Mouse (Mus musculus): ENCODE measurements at regions not wholly inside any gene's neighbourhood (a gene's known extent, or its start where the extent isn't known, plus 50 kb on each side); places are given as distances from the start of the nearest gene placed in this dataset.
"Not testable (repeated sequence)": the region's sequence is repeated elsewhere in the genome, so short reads cannot be mapped to it uniquely, and the experiment has no call there.

GRCm38 (mm10) chr5:129294861-129295542 lies 198.5 kb downstream of the Adgrd1 start:
- not testable (repeated sequence) for H3K27ac ChIP-seq; ATAC-seq (replicated peaks; ENCODE audit: insufficient number of reproducible peaks, insufficient read depth, low FRiP score, low read depth); H3K4me1 ChIP-seq (replicated peaks); H3K9me3 ChIP-seq (replicated peaks); H3K4me3 ChIP-seq; H3K4me2 ChIP-seq; H3K27me3 ChIP-seq; H3K9ac ChIP-seq; H3K36me3 ChIP-seq
- WGBS, result 46% methylated on average over 8 of the region's 8 CpGs

- H3K36me3 ChIP-seq, result no peaks in the 10 kb centered on the region
- 34% methylated on average over 11 of the region's 11 CpGs for WGBS
- ATAC-seq (replicated peaks; ENCODE audit: insufficient number of reproducible peaks, insufficient read depth, low FRiP score, low read depth), result no peak
- H3K4me2 ChIP-seq, result no peak overlapping the region
- H3K27me3 ChIP-seq, result 0 out of 2 replicates have a peak, but pooled peaks cover 2% of the 10 kb centered on the region
- no peaks in the 10 kb centered on the region for H3K4me1 ChIP-seq (replicated peaks)
- H3K9me3 ChIP-seq (replicated peaks), result no peaks in the 10 kb centered on the region
- no peak overlapping the region for H3K9ac ChIP-seq
- no peak overlapping the region for H3K4me3 ChIP-seq
- no peak overlapping the region for H3K27ac ChIP-seq
Measured at GRCm38 (mm10) chr5:129297657-129298349, 201.3 kb downstream of the Adgrd1 start.

- no peak overlapping the region for H3K9ac ChIP-seq
- no peaks in the 10 kb centered on the region for H3K9me3 ChIP-seq (replicated peaks)
- ATAC-seq (replicated peaks; ENCODE audit: insufficient number of reproducible peaks, insufficient read depth, low FRiP score, low read depth), result no peak; the same call in 1 of the 2 replicates
- H3K36me3 ChIP-seq, result no peaks in the 10 kb centered on the region
- H3K27ac ChIP-seq, result no peak overlapping the region
- no peak overlapping the region for H3K4me3 ChIP-seq
- H3K4me1 ChIP-seq (replicated peaks), result no peaks in the 10 kb centered on the region
- H3K4me2 ChIP-seq, result no peak overlapping the region
- H3K27me3 ChIP-seq, result 0 out of 2 replicates have a peak, but pooled peaks cover 2% of the 10 kb centered on the region
- WGBS, result 15% methylated on average over 11 of the region's 11 CpGs
Measured at GRCm38 (mm10) chr5:129298646-129299455, 202.2 kb upstream of the Sfswap start.

- Histone ChIP-seq H3K4me1 (replicated peaks) (no peaks in the 10 kb centered on the region), H3K27me3 (0 out of 2 replicates have a peak, but pooled peaks cover 2% of the 10 kb centered on the region), H3K4me3 (no peak overlapping the region), H3K4me2 (no peak overlapping the region), H3K9ac (no peak overlapping the region), H3K9me3 (replicated peaks) (no peaks in the 10 kb centered on the region), H3K27ac (no peak overlapping the region), H3K36me3 (no peaks in the 10 kb centered on the region)
- 0 out of 2 replicates have a peak, but pooled peaks have one; percentile 36 for ATAC-seq (replicated peaks; ENCODE audit: insufficient number of reproducible peaks, insufficient read depth, low FRiP score, low read depth)
- WGBS, result 33% methylated on average over 2 of the region's 2 CpGs
Measured at GRCm38 (mm10) chr5:129299456-129299765, 201.6 kb upstream of the Sfswap start.

GRCm38 (mm10) chr5:129300423-129300822 lies 200.6 kb upstream of the Sfswap start:
- H3K4me2 ChIP-seq, result no peak overlapping the region
- H3K27me3 ChIP-seq, result 0 out of 2 replicates have a peak, but pooled peaks cover 2% of the 10 kb centered on the region
- ATAC-seq (replicated peaks; ENCODE audit: insufficient number of reproducible peaks, insufficient read depth, low FRiP score, low read depth), result no peak
- no peak overlapping the region for H3K9ac ChIP-seq
- H3K9me3 ChIP-seq (replicated peaks), result no peaks in the 10 kb centered on the region
- WGBS, result 84% methylated on average over 6 of the region's 6 CpGs
- no peak overlapping the region for H3K27ac ChIP-seq
- no peaks in the 10 kb centered on the region for H3K36me3 ChIP-seq
- no peak overlapping the region for H3K4me3 ChIP-seq
- H3K4me1 ChIP-seq (replicated peaks), result no peaks in the 10 kb centered on the region

GRCm38 (mm10) chr5:129315626-129316025 lies 185.4 kb upstream of the Sfswap start:
- no peaks in the 10 kb centered on the region for H3K27me3 ChIP-seq
- no peaks in the 10 kb centered on the region for H3K9me3 ChIP-seq (replicated peaks)
- H3K27ac ChIP-seq, result no peak overlapping the region
- WGBS, result 55% methylated on average over 9 of the region's 9 CpGs
- ATAC-seq (replicated peaks; ENCODE audit: insufficient number of reproducible peaks, insufficient read depth, low FRiP score, low read depth), result no peak
- no peak overlapping the region for H3K4me2 ChIP-seq
- H3K4me1 ChIP-seq (replicated peaks), result no peaks in the 10 kb centered on the region
- H3K36me3 ChIP-seq, result no peaks in the 10 kb centered on the region
- H3K4me3 ChIP-seq, result no peak overlapping the region
- no peak overlapping the region for H3K9ac ChIP-seq

- Histone ChIP-seq H3K36me3 (no peaks in the 10 kb centered on the region), H3K27ac (no peak overlapping the region), H3K9ac (no peak overlapping the region), H3K4me3 (no peak overlapping the region), H3K27me3 (no peaks in the 10 kb centered on the region; the same call in 1 of the 2 replicates), H3K4me2 (no peak overlapping the region), H3K4me1 (replicated peaks) (no peaks in the 10 kb centered on the region), H3K9me3 (replicated peaks) (no peaks in the 10 kb centered on the region)
- no peak for ATAC-seq (replicated peaks; ENCODE audit: insufficient number of reproducible peaks, insufficient read depth, low FRiP score, low read depth)
- 18% methylated on average over 11 of the region's 11 CpGs for WGBS
Measured at GRCm38 (mm10) chr5:129331094-129331523, 169.9 kb upstream of the Sfswap start.

GRCm38 (mm10) chr5:129332014-129332413 lies 169.0 kb upstream of the Sfswap start:
- no peak overlapping the region for H3K9ac ChIP-seq
- no peaks in the 10 kb centered on the region for H3K4me1 ChIP-seq (replicated peaks)
- no peaks in the 10 kb centered on the region; the same call in 1 of the 2 replicates for H3K27me3 ChIP-seq
- no peak overlapping the region for H3K4me2 ChIP-seq
- no peak overlapping the region for H3K27ac ChIP-seq
- no peak for ATAC-seq (replicated peaks; ENCODE audit: insufficient number of reproducible peaks, insufficient read depth, low FRiP score, low read depth)
- no peaks in the 10 kb centered on the region for H3K9me3 ChIP-seq (replicated peaks)
- H3K36me3 ChIP-seq, result no peaks in the 10 kb centered on the region
- 86% methylated on average over 3 of the region's 3 CpGs for WGBS
- no peak overlapping the region for H3K4me3 ChIP-seq

- no peak overlapping the region for H3K27ac ChIP-seq
- ATAC-seq (replicated peaks; ENCODE audit: insufficient number of reproducible peaks, insufficient read depth, low FRiP score, low read depth), result no peak
- WGBS, result 61% methylated on average over 7 of the region's 7 CpGs
- H3K27me3 ChIP-seq, result 0 out of 2 replicates have a peak, but pooled peaks cover 3% of the 10 kb centered on the region
- no peak overlapping the region for H3K4me2 ChIP-seq
- H3K4me3 ChIP-seq, result no peak overlapping the region
- H3K4me1 ChIP-seq (replicated peaks), result no peaks in the 10 kb centered on the region
- H3K36me3 ChIP-seq, result no peaks in the 10 kb centered on the region
- H3K9ac ChIP-seq, result no peak overlapping the region
- H3K9me3 ChIP-seq (replicated peaks), result no peaks in the 10 kb centered on the region
Measured at GRCm38 (mm10) chr5:129338511-129338910, 162.5 kb upstream of the Sfswap start.

GRCm38 (mm10) chr5:129344038-129344437 lies 157.0 kb upstream of the Sfswap start:
- H3K4me1 ChIP-seq (replicated peaks), result no peaks in the 10 kb centered on the region
- no peaks in the 10 kb centered on the region for H3K9me3 ChIP-seq (replicated peaks)
- no peak overlapping the region for H3K9ac ChIP-seq
- no peak overlapping the region for H3K27ac ChIP-seq
- no peaks in the 10 kb centered on the region for H3K36me3 ChIP-seq
- no peak overlapping the region for H3K4me3 ChIP-seq
- 74% methylated on average over 12 of the region's 12 CpGs for WGBS
- ATAC-seq (replicated peaks; ENCODE audit: insufficient number of reproducible peaks, insufficient read depth, low FRiP score, low read depth), result no peak
- H3K4me2 ChIP-seq, result no peak overlapping the region
- H3K27me3 ChIP-seq, result 0 out of 2 replicates have a peak, but pooled peaks cover 3% of the 10 kb centered on the region

- WGBS, result 64% methylated on average over 12 of the region's 12 CpGs
Measured at GRCm38 (mm10) chr5:129350024-129350423, 151.0 kb upstream of the Sfswap start.

More at GRCm38 (mm10) chr5:129350024-129350423, 151.0 kb upstream of the Sfswap start:
- Histone ChIP-seq H3K36me3 (no peaks in the 10 kb centered on the region), H3K27ac (no peak overlapping the region), H3K4me1 (replicated peaks) (no peaks in the 10 kb centered on the region), H3K27me3 (no peaks in the 10 kb centered on the region), H3K9me3 (replicated peaks) (no peaks in the 10 kb centered on the region), H3K4me2 (no peak overlapping the region), H3K9ac (no peak overlapping the region), H3K4me3 (no peak overlapping the region)
- ATAC-seq (replicated peaks; ENCODE audit: insufficient number of reproducible peaks, insufficient read depth, low FRiP score, low read depth), result no peak

Measured in heart, embryonic 15.5 days (tissue).